Mouse (Mus musculus) megakaryocyte, adult 5-6 weeks (primary cell): Measurements from ENCODE around the gene Ctc1. TPM values are rescaled to one million over a fixed set of nuclear protein-coding genes. Genes with fewer than 3 reads are reported as not detected.
A peak's percentile ranks its signal among the peaks of the same experiment; 100 is the strongest.

Source experiments
- ATAC-seq: 2 replicates; pipeline ENCODE4 v1.8.0; 2016; ENCODE audit warnings: mild to moderate bottlenecking, inconsistent platforms; ENCODE audit not compliant: poor library complexity, severe bottlenecking
- total RNA-seq, 2 experiments: library from RNA; stranded (forward) in 1 of 2; stranded (reverse) in 1 of 2; fragments of 153-499, 151-499 nt in 1 of 2; fragments of 221-1000, 200-1000 nt in 1 of 2; gene quantifications; 2 replicates each; pipeline versions ENCODE4 v1.2.3 to v1.2.4; 2015 to 2017

Ctc1 gene
- total RNA-seq, 2 experiments from 2014 or later: 20.5 to 28.0 TPM

- no peak for ATAC-seq
Observed at GRCm38 (mm10) chr11:69046395-69046774, 30.7 kb downstream of the Ctc1 start.

- no peak for ATAC-seq
Observed at GRCm38 (mm10) chr11:69047592-69047991, 31.9 kb downstream of the Ctc1 start.

- no peak for ATAC-seq
Observed at GRCm38 (mm10) chr11:69048151-69048550, 32.4 kb downstream of the Ctc1 start.

- ATAC-seq: no peak
Observed at GRCm38 (mm10) chr11:69050748-69051147, 35.0 kb downstream of the Ctc1 start.

GRCm38 (mm10) chr11:69051771-69052170 lies 36.1 kb downstream of the Ctc1 start:
- ATAC-seq: no peak

- ATAC-seq: no peak
Observed at GRCm38 (mm10) chr11:69052824-69053421, 37.2 kb downstream of the Ctc1 start.

- no peak for ATAC-seq
Observed at GRCm38 (mm10) chr11:69053848-69054247, 38.1 kb downstream of the Ctc1 start.

- peak; percentile 28; the same call in 1 of the 2 replicates for ATAC-seq
Observed at GRCm38 (mm10) chr11:69058265-69058664, 42.6 kb downstream of the Ctc1 start.

- ATAC-seq: no peak
Observed at GRCm38 (mm10) chr11:69058729-69059356, 43.1 kb downstream of the Ctc1 start.

GRCm38 (mm10) chr11:69059357-69059974 lies 43.8 kb downstream of the Ctc1 start, which contains the start of gene Borcs6:
Gene Borcs6 (plus strand): TSS chr11:69059717.
- ATAC-seq: peak; percentile 79

GRCm38 (mm10) chr11:69059975-69060411 lies 44.3 kb downstream of the Ctc1 start:
- no peak for ATAC-seq

- ATAC-seq: no peak
Observed at GRCm38 (mm10) chr11:69060448-69061254, 44.9 kb downstream of the Ctc1 start.

GRCm38 (mm10) chr11:69061255-69061912 lies 45.7 kb downstream of the Ctc1 start:
- no peak for ATAC-seq

- no peak; the same call in 1 of the 2 replicates for ATAC-seq
Observed at GRCm38 (mm10) chr11:69062194-69062760, 46.6 kb downstream of the Ctc1 start.

GRCm38 (mm10) chr11:69062761-69063224 lies 47.1 kb downstream of the Ctc1 start:
- ATAC-seq: peak; percentile 19

GRCm38 (mm10) chr11:69063413-69064201 lies 47.9 kb downstream of the Ctc1 start:
- ATAC-seq: peak; percentile 16; the same call in 1 of the 2 replicates

- ATAC-seq: no peak
Observed at GRCm38 (mm10) chr11:69064259-69065133, 48.8 kb downstream of the Ctc1 start.

GRCm38 (mm10) chr11:69065394-69065925 lies 49.7 kb downstream of the Ctc1 start:
- ATAC-seq: no peak
